Mouse (Mus musculus) lung, embryonic 15.5 days (tissue): ENCODE measurements around the gene Chdh. TPM values are rescaled to one million over a fixed set of nuclear protein-coding genes. Genes with fewer than 3 reads are reported as not detected.

ENCODE experiments used
- ATAC-seq: fragments of 200-750 bp; cut with Nextera tagmentation; 2 replicates; pipeline ENCODE4 v1.8.0; 2017; ENCODE audit warnings: moderate number of reproducible peaks, borderline replicate concordance; ENCODE audit not compliant: low FRiP score, low TSS enrichment; ENCODE audit errors: extremely low read depth
- H3K27ac ChIP-seq: fragments of 300-500 bp; sonication (generic); 2 replicates; pipeline ENCODE4 v1.5.1; 2015; ENCODE audit warnings: moderate library complexity, mild to moderate bottlenecking, inconsistent platforms
- H3K27me3 ChIP-seq: fragments of 300-500 bp; sonication (generic); 2 replicates; pipeline ENCODE4 v1.6.1; 2015; ENCODE audit warnings: inconsistent platforms
- H3K36me3 ChIP-seq: fragments of 300-500 bp; sonication (generic); 2 replicates; pipeline ENCODE4 v1.6.1; 2015; ENCODE audit warnings: inconsistent platforms
- H3K4me1 ChIP-seq: fragments of 300-500 bp; sonication (generic); 2 replicates; pipeline ENCODE4 v1.6.1; 2015; ENCODE audit warnings: inconsistent platforms
- H3K4me2 ChIP-seq: fragments of 300-500 bp; sonication (generic); 2 replicates; pipeline ENCODE4 v1.6.1; 2015; ENCODE audit warnings: inconsistent platforms, mild to moderate bottlenecking, moderate library complexity
- H3K4me3 ChIP-seq: fragments of 300-500 bp; sonication (generic); 2 replicates; pipeline ENCODE4 v1.5.1; 2015; ENCODE audit warnings: mild to moderate bottlenecking, inconsistent platforms
- H3K9ac ChIP-seq: fragments of 300-500 bp; sonication (generic); 2 replicates; pipeline ENCODE4 v1.6.1; 2015; ENCODE audit warnings: inconsistent platforms
- H3K9me3 ChIP-seq: fragments of 300-500 bp; sonication (generic); 2 replicates; pipeline ENCODE4 v1.6.1; 2016; ENCODE audit warnings: inconsistent platforms
- WGBS: fragments of 180-500 bp; shearing (Covaris S2); methylation state at CpG from one replicate; pipeline ENCODE4 v1.1.7; 2015; 5-methylcytosine and 5-hydroxymethylcytosine counted together
- microRNA-seq: library from miRNA; unstranded; fragments of <30 nt; microRNA quantifications from one replicate; pipeline ENCODE4, GENCODE M21; 2016
- polyA plus RNA-seq: library from polyadenylated mRNA; unstranded; fragments of >200 nt; fragmentation: Nextera tagmentation; extraction: Ambion mirVana; gene quantifications from 2 replicates; pipeline ENCODE4 v1.2.1, GENCODE M21; 2015

The Chdh gene
- polyA plus RNA-seq, 1 experiment from 2014 or later = 1.6 TPM

DNA sequence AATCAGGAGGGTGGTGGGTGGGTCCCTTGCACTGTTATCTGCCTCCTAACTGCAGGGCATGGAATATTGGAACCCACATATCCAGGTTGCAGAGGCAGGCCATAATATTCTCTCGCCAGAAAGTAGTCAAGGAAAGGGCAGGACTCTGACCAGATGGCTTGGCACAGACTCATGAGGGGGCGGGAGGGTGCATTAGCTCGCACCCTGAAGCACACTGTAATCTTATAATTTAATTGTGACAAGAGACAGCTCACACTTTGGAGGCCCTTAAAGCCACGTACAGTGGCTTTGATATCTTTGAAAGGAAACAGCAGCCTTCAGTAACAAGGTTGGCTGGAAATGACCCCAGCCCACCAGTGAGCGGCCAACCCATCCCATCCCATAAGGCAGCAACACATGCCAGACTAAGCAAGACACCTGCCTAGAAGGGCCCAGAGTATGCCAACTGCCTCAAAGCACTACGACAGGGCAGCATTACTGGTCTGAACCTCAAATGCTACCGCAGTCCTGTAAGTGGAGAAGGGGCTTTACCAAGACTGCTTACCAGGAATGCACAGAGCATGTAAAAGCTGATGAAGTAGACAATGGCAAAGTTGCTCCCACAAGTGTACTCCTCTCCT lies 66.6 kb downstream of the Chdh start:
- Histone ChIP-seq H3K4me3 (no peak overlapping the region), H3K9me3 (no peaks in the 10 kb centered on the region), H3K4me1 (no peaks in the 10 kb centered on the region), H3K36me3 (peaks cover 4% of the 10 kb centered on the region; the same call in 1 of the 2 replicates), H3K4me2 (no peak overlapping the region), H3K27me3 (no peaks in the 10 kb centered on the region), H3K27ac (no peak overlapping the region), H3K9ac (no peak overlapping the region)
- WGBS = 74% methylated on average over 7 of the region's 7 CpGs
- no peak for ATAC-seq

DNA sequence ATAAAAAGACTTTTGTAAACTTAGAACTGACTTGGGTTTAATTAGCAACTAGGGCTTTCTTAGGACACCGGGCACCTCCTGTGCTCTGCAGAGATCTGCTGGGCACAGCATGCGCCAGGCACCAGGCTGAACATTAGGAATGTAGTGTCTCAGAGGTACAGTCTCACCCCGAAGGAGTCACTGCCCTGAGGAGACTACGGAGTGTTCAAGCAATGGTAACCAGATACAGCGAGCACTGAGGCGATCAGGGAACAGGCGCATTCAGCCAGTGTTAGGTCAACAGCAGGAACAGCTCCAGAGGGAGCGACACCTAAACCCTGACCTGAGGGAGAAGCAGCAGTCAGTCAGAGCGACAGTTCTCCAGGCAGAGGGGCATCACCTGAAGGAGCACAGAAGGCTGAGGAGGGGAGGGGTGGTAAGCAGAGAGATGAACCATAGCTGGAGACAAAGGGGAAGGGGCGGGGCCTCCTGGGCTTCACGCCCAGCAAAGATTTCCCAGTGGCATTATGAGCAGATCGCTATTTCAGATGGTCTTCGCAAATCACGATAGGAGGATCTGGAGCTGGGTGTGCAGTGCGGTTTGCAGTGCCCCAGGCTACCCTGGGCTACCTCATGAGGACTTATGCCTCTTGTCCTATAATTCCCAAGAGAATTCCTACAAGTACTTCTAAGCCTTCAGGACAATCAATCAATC lies 69.4 kb downstream of the Chdh start:
- 73% methylated on average over 15 of the region's 15 CpGs for WGBS
- Histone ChIP-seq H3K4me3 (no peak overlapping the region), H3K4me2 (no peak overlapping the region), H3K36me3 (peaks cover 7% of the 10 kb centered on the region; the same call in 1 of the 2 replicates), H3K27ac (no peak overlapping the region), H3K9me3 (no peaks in the 10 kb centered on the region), H3K9ac (no peak overlapping the region), H3K27me3 (no peaks in the 10 kb centered on the region), H3K4me1 (no peaks in the 10 kb centered on the region)
- no peak for ATAC-seq

DNA sequence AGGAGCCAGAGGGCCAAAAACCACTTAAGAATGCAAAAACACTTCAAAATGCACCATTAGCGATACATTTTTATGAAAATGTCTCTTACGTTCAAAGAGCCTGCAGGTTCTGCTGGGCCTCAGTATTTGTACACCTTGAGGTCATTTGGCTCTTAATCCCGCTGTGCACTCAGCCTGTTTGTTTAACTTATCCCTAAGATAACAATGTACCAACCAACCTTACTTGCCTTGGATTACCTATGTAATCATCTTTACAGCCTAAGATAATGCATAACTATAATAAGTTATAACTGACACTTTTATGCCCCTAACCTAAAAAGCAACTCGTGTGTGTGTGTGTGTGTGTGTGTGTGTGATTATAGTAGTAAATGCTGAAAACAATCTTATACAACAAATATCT lies 70.9 kb downstream of the Chdh start:
- no peak overlapping the region for H3K27ac ChIP-seq
- WGBS = 44% methylated on average over 4 of the region's 4 CpGs
- H3K9me3 ChIP-seq = no peaks in the 10 kb centered on the region
- H3K4me1 ChIP-seq = no peaks in the 10 kb centered on the region
- no peak overlapping the region for H3K9ac ChIP-seq
- H3K36me3 ChIP-seq = peaks cover 7% of the 10 kb centered on the region; the same call in 1 of the 2 replicates
- no peak overlapping the region for H3K4me3 ChIP-seq
- H3K27me3 ChIP-seq = no peaks in the 10 kb centered on the region
- no peak for ATAC-seq
- no peak overlapping the region for H3K4me2 ChIP-seq

Small RNA genes within 50 kb of the gene (microRNA-seq; reads per million reads assigned to microRNA genes)
- 0.56 reads per million for gene Mir6947

Other genes with a start within 250 kb of the Chdh start
- 265 and 267 TPM in 2 replicates for gene Selenok, start 40.7 kb upstream of the Chdh start, polyA plus RNA-seq
- 64.3 and 69.8 TPM in 2 replicates for gene Actr8, start 30.7 kb upstream of the Chdh start, polyA plus RNA-seq
- 1.1 and 1.7 TPM in 2 replicates for gene Il17rb, start 127 bp upstream of the Chdh start, polyA plus RNA-seq